In genomic region chr7:105477841-105478240, GRCm38 (mm10) we compare ENCODE assay signal across 8 mouse cellular contexts. TPM values are rescaled to one million over a fixed set of nuclear protein-coding genes. Genes with fewer than 3 reads are reported as not detected.
A peak's percentile ranks its signal among the peaks of the same experiment; 100 is the strongest.
DNase-seq lines count a peak whose midpoint lies in the region; TF ChIP-seq lines count a peak whose summit lies in the region.

No protein-coding gene starts in this region.

- H3K27me3 ChIP-seq in testis, adult 2 months (ENCODE audit: control insufficient read depth, insufficient read depth, low read length) = no peaks in the 10 kb centered on the region

- H3K36me3 ChIP-seq in testis, adult 2 months (ENCODE audit: control insufficient read depth, insufficient read depth, low read length) = no peaks in the 10 kb centered on the region

- TF ChIP-seq CTCF in testis, adult 2 months (IDR thresholded peaks at IDR 0.05; ENCODE audit: control insufficient read depth, insufficient read depth, insufficient replicate concordance, low read depth, low read length) = peak; percentile 47; the same call in 1 of the 2 replicates

- TF ChIP-seq POLR2A in testis, adult 2 months (IDR thresholded peaks at IDR 0.05; ENCODE audit: control insufficient read depth, low read depth, low read length) = no peak

- no peak for DNase-seq in testis, postnatal 14 days (ENCODE audit: low spot score)
- DNase-seq in adrenal gland, postnatal 10 days = peak; percentile 60
- peak; percentile 29 for DNase-seq in embryo, embryonic 11.5 days (ENCODE audit: low read depth, low spot score)
- DNase-seq in heart, postnatal 25 days (ENCODE audit: low spot score) = peak; percentile 7
- DNase-seq in layer of hippocampus, postnatal 25 days (ENCODE audit: extremely low spot score in 1 of 2, low spot score in 1 of 2) = peak; percentile 21 to 32
- DNase-seq in mesoderm, embryonic 11.5 days (ENCODE audit: low read depth, low spot score) = peak; percentile 65
- no peak for DNase-seq in urinary bladder, postnatal 10 days (ENCODE audit: low spot score)

- intact Hi-C loops in heart, postnatal 25 days (cut with DNase I) = loop anchor here (2.0 kb wide), 1 partner anchor 67 kb away; no protein-coding TSS in a partner anchor

- H3K4me3 ChIP-seq in testis, adult 2 months (ENCODE audit: control insufficient read depth, low read depth, low read length) = no peak overlapping the region

- peaks cover 12% of the 10 kb centered on the region for H3K4me1 ChIP-seq in testis, adult 2 months (ENCODE audit: control insufficient read depth, insufficient read depth, low read length)

- H3K27ac ChIP-seq in testis, adult 2 months (ENCODE audit: control insufficient read depth, insufficient read depth, low read depth, low read length) = no peak overlapping the region

RNA-seq across cellular contexts. Expression of gene Cavin3, which starts 4.3 kb away (rescaled TPM):
- polyA plus RNA-seq in testis, adult 2 months (2012; rRNA removed) = 2.0 and 4.9 TPM in 2 replicates
- total RNA-seq in adrenal gland, postnatal 10 days (2021) = 10 to 100 TPM; 48.6 to 49.5 TPM
- total RNA-seq in heart, postnatal 25 days (2021) = 10 to 100 TPM; 22.8 to 26.4 TPM
- total RNA-seq in layer of hippocampus, postnatal 25 days (2021) = 10 to 100 TPM; 14.2 to 14.9 TPM

RNA-seq across cellular contexts. Expression of gene Cckbr, which starts 52.3 kb away (rescaled TPM):
- 0.07 and 0.12 TPM in 2 replicates for polyA plus RNA-seq in testis, adult 2 months (2012; rRNA removed)
- total RNA-seq in adrenal gland, postnatal 10 days (2021) = under 1 TPM in 1 of 2 experiments, not detected in 1; 0.12 TPM
- total RNA-seq in heart, postnatal 25 days (2021) = not detected
- 1 to 10 TPM; 6.3 to 9.6 TPM for total RNA-seq in layer of hippocampus, postnatal 25 days (2021)

Comparison
In these comparisons a context has a peak if more than half of its experiments do, and no peak if none do; other contexts are left out.
1. DNase-seq: peak in adrenal gland, postnatal 10 days (single experiment), embryo, embryonic 11.5 days (single experiment), heart, postnatal 25 days (single experiment), layer of hippocampus, postnatal 25 days (2 of 2) and mesoderm, embryonic 11.5 days (single experiment); none in testis, postnatal 14 days (single experiment) and urinary bladder, postnatal 10 days (single experiment).
2. RNA of gene Cckbr, which starts 52.3 kb away (total RNA-seq): 6.3 to 9.6 TPM in layer of hippocampus, postnatal 25 days; 0.12 TPM in adrenal gland, postnatal 10 days and not detected in heart, postnatal 25 days; every median in the first group is over 4 times any median in the second.